Mouse (Mus musculus): ENCODE data around the gene Ap4s1. TPM values are rescaled to one million over a fixed set of nuclear protein-coding genes. Genes with fewer than 3 reads are reported as not detected.

Gene Ap4s1
- polyA plus RNA-seq, 1 experiment, result 32.5 TPM

DNA sequence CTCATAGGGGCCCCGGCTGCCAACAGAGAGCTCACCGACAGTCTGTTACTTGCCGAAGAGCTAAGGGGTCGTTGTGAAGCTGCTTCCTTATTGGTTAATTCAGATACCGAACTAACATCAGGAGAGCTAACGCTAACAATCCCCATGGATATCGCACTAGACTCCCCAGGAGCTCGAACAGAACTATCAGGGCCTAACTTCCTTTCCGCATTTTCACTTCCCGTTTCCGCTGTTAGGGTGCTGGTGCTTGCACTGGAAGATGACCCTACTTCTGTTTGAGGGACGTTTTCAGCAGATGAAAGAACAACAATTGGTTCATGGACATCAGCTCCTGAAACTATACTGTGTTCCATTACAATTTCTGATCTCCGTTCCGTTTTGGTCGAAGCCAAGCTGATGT lies 77.9 kb downstream of the Ap4s1 start:
- no peak for DNase-seq (ENCODE audit: low spot score)

GRCm38 (mm10) chr12:51784842-51785241 lies 94.0 kb downstream of the Ap4s1 start:
- DNase-seq (ENCODE audit: low spot score), result no peak

Other genes with a start within 250 kb of the Ap4s1 start
- 0.80 and 0.98 TPM in 2 replicates for gene Coch, start 97.7 kb upstream of the Ap4s1 start, polyA plus RNA-seq (2012; rRNA removed)
- 57.3 and 66.6 TPM in 2 replicates for gene Strn3, start 864 bp downstream of the Ap4s1 start, polyA plus RNA-seq (2012; rRNA removed)
- 42.6 and 46.7 TPM in 2 replicates for gene Hectd1, start 138.5 kb downstream of the Ap4s1 start, polyA plus RNA-seq (2012; rRNA removed)

All from urinary bladder, adult 2 months (tissue).